Mouse (Mus musculus): Measurements from ENCODE around the gene Syne3. TPM values are rescaled to one million over a fixed set of nuclear protein-coding genes. Genes with fewer than 3 reads are reported as not detected.
A peak's percentile ranks its signal among the peaks of the same experiment; 100 is the strongest.

Syne3 gene
- polyA plus RNA-seq, 1 experiment from 2014 or later = 2.8 TPM

DNA sequence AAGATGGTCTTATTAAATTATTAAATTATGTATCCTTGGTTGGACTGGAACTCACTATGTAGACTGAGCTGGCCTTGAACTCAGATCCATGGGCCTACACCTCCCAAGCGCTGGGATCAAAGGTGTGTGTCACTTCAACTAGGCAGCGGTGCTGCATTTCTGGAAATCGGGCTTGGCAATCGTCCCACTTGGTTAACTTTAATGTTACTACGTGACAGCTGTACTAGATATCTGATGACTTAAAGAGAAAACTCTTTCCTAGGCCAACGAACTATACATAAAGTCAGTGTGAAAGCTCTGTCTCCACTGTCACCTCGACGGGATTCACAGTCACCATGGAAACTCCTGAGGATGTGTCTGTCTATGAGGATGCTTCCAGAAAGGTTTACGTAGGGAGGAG, 20.3 kb upstream of the Syne3 start:
- no peak overlapping the region for H3K9ac ChIP-seq (ENCODE audit: low read depth, low read length)
- H3K27me3 ChIP-seq (ENCODE audit: control insufficient read depth, insufficient read depth, low read depth, low read length) = no peaks in the 10 kb centered on the region
- ATAC-seq (ENCODE audit: low read depth) = no peak
- peak overlapping the region; percentile 68; the same call in 1 of the 2 replicates for H3K4me2 ChIP-seq (ENCODE audit: low read depth, low read length)
- H3K4me3 ChIP-seq (ENCODE audit: low read depth, low read length) = peak overlapping the region; percentile 78; the same call in 1 of the 2 replicates
- WGBS (ENCODE audit: insufficient replicate concordance) = 79% methylated on average over 9 of the region's 9 CpGs
- no peaks in the 10 kb centered on the region for H3K9me3 ChIP-seq (replicated peaks; ENCODE audit: control insufficient read depth, low read length)
- H3K27ac ChIP-seq (ENCODE audit: low read length) = peak overlapping the region; percentile 84
- peaks cover 63% of the 10 kb centered on the region for H3K4me1 ChIP-seq (ENCODE audit: control insufficient read depth, low read depth, low read length)
- H3K36me3 ChIP-seq (ENCODE audit: control insufficient read depth, insufficient read depth) = peaks cover 17% of the 10 kb centered on the region

DNA sequence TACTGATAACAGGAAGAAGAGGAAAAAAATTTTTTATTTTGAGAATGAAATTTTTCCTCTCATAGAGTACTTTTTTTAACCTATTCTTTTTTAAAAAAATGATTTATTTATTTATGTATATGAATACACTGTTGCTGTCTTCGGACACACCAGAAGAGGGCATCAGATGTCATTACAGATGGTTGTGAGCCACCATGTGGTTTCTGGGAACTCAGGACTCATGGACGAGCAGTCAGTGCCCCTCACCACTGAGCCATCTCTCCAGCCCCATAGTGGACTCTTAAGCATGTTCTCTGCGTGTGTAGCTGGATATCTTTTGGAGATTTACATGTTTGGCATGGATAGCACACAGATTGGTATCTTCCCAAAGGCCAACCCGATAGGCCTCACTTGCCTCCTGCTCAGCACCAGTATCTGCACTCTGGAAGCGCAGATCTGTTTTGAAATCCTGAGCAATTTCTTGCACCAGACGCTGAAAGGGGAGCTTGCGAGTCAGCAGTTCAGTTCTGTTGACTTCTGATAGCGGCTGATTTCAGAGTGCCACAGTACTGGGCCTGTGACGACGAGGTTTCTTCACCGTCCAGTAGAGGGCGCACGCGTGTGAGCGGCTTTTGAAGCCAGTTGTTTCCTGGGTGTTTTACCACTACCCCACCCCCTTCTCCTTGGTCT, 17.8 kb upstream of the Syne3 start:
- Histone ChIP-seq H3K9ac (ENCODE audit: low read depth, low read length) (no peak overlapping the region), H3K27me3 (ENCODE audit: control insufficient read depth, insufficient read depth, low read depth, low read length) (no peaks in the 10 kb centered on the region), H3K27ac (ENCODE audit: low read length) (peak overlapping the region; percentile 99), H3K4me1 (ENCODE audit: control insufficient read depth, low read depth, low read length) (peaks cover 59% of the 10 kb centered on the region), H3K4me3 (ENCODE audit: low read depth, low read length) (no peak overlapping the region), H3K36me3 (ENCODE audit: control insufficient read depth, insufficient read depth) (peaks cover 20% of the 10 kb centered on the region), H3K4me2 (ENCODE audit: low read depth, low read length) (peak overlapping the region; percentile 29), H3K9me3 (replicated peaks; ENCODE audit: control insufficient read depth, low read length) (peaks cover 9% of the 10 kb centered on the region)
- WGBS (ENCODE audit: insufficient replicate concordance) = 7% methylated on average over 15 of the region's 15 CpGs
- ATAC-seq (ENCODE audit: low read depth) = peak; percentile 35

DNA sequence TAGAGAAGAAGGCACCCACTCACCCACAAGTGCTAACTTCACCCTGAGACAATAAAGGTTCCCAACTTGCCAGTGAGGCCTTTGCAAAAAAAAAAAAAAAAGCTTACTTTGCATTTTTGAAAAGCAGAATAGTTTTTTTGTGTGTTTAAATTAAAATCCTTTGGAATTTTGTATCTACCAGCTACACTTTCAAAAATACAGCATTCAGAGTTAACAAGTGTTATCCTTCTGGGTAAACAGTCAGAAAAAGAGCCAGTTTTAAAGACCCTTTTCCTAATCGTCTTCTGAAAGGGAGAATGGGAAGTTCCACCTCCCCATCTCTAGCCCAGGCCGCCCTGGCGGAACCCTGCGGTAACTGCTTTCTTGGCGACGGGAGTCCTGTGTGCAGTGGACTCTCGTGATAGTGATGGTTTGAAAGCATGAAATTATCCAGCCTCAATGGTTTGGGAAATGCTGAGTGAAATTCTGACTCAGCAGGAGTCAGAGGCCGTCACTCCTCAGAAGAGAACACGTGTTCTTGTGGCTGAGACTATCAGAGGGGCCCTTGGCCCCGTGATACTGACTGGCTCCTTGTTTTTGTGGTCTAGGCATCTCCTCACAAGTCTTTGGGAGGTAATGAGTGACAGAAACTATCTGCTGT, 16.5 kb upstream of the Syne3 start:
- H3K27ac ChIP-seq (ENCODE audit: low read length) = peak overlapping the region; percentile 97
- peak overlapping the region; percentile 65 for H3K4me2 ChIP-seq (ENCODE audit: low read depth, low read length)
- no peaks in the 10 kb centered on the region for H3K27me3 ChIP-seq (ENCODE audit: control insufficient read depth, insufficient read depth, low read depth, low read length)
- H3K4me1 ChIP-seq (ENCODE audit: control insufficient read depth, low read depth, low read length) = peaks cover 68% of the 10 kb centered on the region
- H3K9me3 ChIP-seq (replicated peaks; ENCODE audit: control insufficient read depth, low read length) = peaks cover 9% of the 10 kb centered on the region
- H3K9ac ChIP-seq (ENCODE audit: low read depth, low read length) = peak overlapping the region; percentile 64
- peaks cover 20% of the 10 kb centered on the region for H3K36me3 ChIP-seq (ENCODE audit: control insufficient read depth, insufficient read depth)
- 13% methylated on average over 10 of the region's 10 CpGs for WGBS (ENCODE audit: insufficient replicate concordance)
- peak; percentile 54 for ATAC-seq (ENCODE audit: low read depth)
- peak overlapping the region; percentile 34 for H3K4me3 ChIP-seq (ENCODE audit: low read depth, low read length)

DNA sequence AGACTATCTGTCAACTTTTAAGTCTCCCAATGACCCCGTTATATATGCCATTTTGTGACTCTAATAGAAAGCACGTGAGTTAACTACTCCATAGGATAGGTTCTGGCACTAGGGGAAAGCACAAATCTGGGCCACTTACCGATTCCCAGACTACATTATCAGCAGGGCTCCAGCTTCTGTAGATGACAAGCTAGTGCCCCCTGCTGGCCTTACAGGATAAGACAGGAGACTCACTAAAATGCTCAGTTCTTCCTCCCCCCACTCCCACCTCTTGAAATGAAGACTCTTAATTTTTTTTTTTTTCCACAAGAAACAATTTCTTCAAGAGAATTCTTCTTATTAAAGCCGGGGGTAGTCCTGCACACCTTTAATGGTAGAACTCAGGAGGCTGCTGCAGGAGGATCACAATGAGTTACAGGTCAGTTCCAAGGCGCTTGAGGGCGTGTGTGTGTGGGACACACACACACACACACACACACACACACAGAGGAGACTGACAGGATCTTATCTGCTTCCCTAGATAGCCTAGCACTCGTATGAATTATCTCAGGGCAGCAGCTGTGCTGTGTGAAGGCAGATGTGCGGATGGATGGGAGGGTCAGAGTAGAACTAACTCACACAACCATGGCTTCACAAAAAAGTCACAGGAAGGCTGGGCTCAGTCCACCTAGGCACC, 15.8 kb upstream of the Syne3 start:
- Histone ChIP-seq H3K9me3 (replicated peaks; ENCODE audit: control insufficient read depth, low read length) (peaks cover 9% of the 10 kb centered on the region), H3K27ac (ENCODE audit: low read length) (peak overlapping the region; percentile 97), H3K4me3 (ENCODE audit: low read depth, low read length) (peak overlapping the region; percentile 34), H3K4me2 (ENCODE audit: low read depth, low read length) (peak overlapping the region; percentile 65), H3K4me1 (ENCODE audit: control insufficient read depth, low read depth, low read length) (peaks cover 69% of the 10 kb centered on the region), H3K36me3 (ENCODE audit: control insufficient read depth, insufficient read depth) (peaks cover 19% of the 10 kb centered on the region), H3K9ac (ENCODE audit: low read depth, low read length) (peak overlapping the region; percentile 64), H3K27me3 (ENCODE audit: control insufficient read depth, insufficient read depth, low read depth, low read length) (no peaks in the 10 kb centered on the region)
- WGBS (ENCODE audit: insufficient replicate concordance) = 13% methylated on average over 8 of the region's 8 CpGs
- peak; percentile 86 for ATAC-seq (ENCODE audit: low read depth)

DNA sequence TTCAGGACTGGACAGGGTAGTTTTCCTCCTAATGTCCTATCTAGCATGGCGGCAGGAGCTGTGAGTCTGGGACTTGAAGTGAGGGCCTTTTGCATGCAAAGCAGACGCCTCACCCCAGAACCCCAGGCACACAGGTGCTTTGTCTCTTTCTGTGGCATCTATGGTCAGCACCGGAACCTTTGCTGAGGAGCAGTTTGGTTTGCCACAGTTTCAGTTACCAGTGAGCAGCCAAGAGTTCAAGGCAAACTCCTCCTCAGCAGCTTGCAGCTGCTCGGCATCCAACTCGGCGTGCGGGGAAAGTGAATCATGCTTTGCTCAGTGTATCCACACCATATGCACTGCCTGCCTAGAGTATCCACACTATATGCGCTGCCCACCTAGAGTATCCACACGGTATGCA, 13.2 kb upstream of the Syne3 start:
- Histone ChIP-seq H3K27me3 (ENCODE audit: control insufficient read depth, insufficient read depth, low read depth, low read length) (no peaks in the 10 kb centered on the region), H3K9me3 (replicated peaks; ENCODE audit: control insufficient read depth, low read length) (peaks cover 9% of the 10 kb centered on the region), H3K36me3 (ENCODE audit: control insufficient read depth, insufficient read depth) (peaks cover 3% of the 10 kb centered on the region; the same call in 1 of the 2 replicates), H3K27ac (ENCODE audit: low read length) (no peak overlapping the region), H3K4me2 (ENCODE audit: low read depth, low read length) (no peak overlapping the region), H3K4me3 (ENCODE audit: low read depth, low read length) (no peak overlapping the region), H3K4me1 (ENCODE audit: control insufficient read depth, low read depth, low read length) (peaks cover 70% of the 10 kb centered on the region), H3K9ac (ENCODE audit: low read depth, low read length) (no peak overlapping the region)
- ATAC-seq (ENCODE audit: low read depth) = no peak
- WGBS (ENCODE audit: insufficient replicate concordance) = 89% methylated on average over 9 of the region's 9 CpGs

DNA sequence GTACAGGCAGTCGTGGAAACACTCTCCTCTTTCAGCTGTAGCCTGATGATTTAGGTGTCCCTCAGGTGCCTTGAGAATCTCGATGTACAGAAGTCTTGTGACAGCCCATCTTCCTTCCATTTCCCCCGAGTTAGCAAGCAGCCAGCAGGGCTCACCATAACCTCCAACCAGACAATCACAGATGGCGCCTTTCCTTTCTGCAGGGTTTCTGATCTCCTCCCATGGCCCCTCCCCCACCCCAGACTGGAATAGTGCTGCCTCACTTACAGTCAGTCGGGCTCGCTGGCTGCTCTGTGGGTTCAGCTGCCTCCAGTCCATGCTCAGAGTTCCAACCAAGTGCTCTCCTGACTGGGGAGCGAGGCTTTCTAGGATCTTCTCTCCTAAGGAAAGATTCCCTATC, 12.5 kb upstream of the Syne3 start:
- Histone ChIP-seq H3K4me1 (ENCODE audit: control insufficient read depth, low read depth, low read length) (peaks cover 71% of the 10 kb centered on the region), H3K4me2 (ENCODE audit: low read depth, low read length) (peak overlapping the region; percentile 14; the same call in 1 of the 2 replicates), H3K27ac (ENCODE audit: low read length) (peak overlapping the region; percentile 94), H3K4me3 (ENCODE audit: low read depth, low read length) (no peak overlapping the region; the same call in 1 of the 2 replicates), H3K9ac (ENCODE audit: low read depth, low read length) (peak overlapping the region; percentile 50), H3K36me3 (ENCODE audit: control insufficient read depth, insufficient read depth) (peaks cover 3% of the 10 kb centered on the region; the same call in 1 of the 2 replicates), H3K9me3 (replicated peaks; ENCODE audit: control insufficient read depth, low read length) (peaks cover 9% of the 10 kb centered on the region), H3K27me3 (ENCODE audit: control insufficient read depth, insufficient read depth, low read depth, low read length) (no peaks in the 10 kb centered on the region)
- 25% methylated on average over 7 of the region's 7 CpGs for WGBS (ENCODE audit: insufficient replicate concordance)
- no peak for ATAC-seq (ENCODE audit: low read depth)

DNA sequence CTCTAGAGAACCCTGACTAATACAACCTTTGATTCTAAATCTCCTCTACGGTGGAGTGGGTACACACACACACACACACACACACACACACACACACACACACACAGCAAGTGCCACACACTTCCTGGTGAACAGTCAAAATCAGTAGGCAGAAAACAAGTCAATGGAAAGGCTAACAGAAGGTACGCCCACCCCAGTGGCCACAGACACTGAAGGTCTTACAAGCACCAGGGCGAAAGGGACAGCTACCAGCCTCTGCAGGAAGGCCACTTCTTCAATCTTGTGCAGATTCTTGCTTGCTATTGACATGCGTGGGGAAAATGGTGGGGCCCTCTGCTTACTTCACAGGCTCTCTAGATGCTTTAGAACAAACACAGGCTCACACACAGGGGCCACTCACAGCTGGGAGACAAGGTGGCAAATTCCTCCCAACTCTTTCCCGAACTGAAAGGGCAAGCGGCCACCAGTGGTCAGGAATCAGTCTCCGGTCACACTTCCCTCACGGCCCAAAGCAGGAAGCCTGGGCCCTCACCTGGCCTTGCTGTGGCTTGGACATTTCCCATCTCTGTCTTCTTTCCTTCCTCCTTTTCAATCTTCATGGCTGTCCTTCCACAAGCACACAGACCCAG, 11.9 kb upstream of the Syne3 start:
- H3K4me1 ChIP-seq (ENCODE audit: control insufficient read depth, low read depth, low read length) = peaks cover 76% of the 10 kb centered on the region

DNA sequence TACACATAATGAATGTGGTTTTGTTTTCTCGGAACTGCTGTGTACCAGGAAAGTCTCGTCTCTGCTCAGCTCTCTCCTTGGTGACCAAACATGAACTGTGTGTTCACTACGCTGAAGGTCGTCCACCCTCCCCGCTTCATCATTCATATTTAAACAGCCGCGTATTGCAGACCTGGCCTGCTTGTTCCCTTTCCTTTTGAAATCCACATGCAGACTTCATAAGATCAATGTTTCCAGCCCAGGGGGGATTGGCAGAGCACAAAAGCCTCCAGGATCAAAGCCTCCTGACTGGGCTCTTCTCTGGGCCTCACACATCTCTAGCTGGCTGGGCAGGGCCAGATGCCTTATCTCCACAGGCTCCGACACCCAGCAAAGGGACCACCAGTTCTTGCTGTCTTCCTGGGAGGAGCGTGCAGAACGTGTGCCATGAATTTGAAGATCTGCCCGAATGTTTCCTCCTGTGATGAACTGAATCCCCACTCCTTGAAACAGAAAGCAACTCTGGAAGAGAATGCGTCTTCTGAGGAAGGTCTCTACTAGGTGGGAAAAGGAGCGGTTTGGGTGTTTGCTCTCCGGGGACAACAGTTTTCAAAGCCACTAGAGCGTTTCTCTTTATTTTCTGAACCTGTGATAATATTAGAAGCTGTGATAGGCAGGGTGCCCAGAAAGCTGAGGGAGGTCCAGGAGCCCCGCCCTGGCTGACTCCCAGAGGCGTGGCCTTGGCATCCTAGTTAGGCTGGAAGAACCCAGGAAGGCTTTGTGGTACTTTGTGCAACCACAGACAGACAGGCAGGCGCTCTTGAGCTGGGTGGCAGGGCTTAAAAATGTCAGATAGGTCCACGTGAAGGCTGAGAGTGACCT, 10.0 kb upstream of the Syne3 start:
- Histone ChIP-seq H3K9me3 (replicated peaks; ENCODE audit: control insufficient read depth, low read length) (peaks cover 9% of the 10 kb centered on the region), H3K4me1 (ENCODE audit: control insufficient read depth, low read depth, low read length) (peaks cover 73% of the 10 kb centered on the region), H3K36me3 (ENCODE audit: control insufficient read depth, insufficient read depth) (peaks cover 3% of the 10 kb centered on the region; the same call in 1 of the 2 replicates), H3K27ac (ENCODE audit: low read length) (peak overlapping the region; percentile 94), H3K4me3 (ENCODE audit: low read depth, low read length) (peak overlapping the region; percentile 42), H3K4me2 (ENCODE audit: low read depth, low read length) (peak overlapping the region; percentile 61), H3K9ac (ENCODE audit: low read depth, low read length) (peak overlapping the region; percentile 32), H3K27me3 (ENCODE audit: control insufficient read depth, insufficient read depth, low read depth, low read length) (no peaks in the 10 kb centered on the region)
- peak; percentile 89 for ATAC-seq (ENCODE audit: low read depth)
- 15% methylated on average over 19 of the region's 19 CpGs for WGBS (ENCODE audit: insufficient replicate concordance)

More for the DNA sequence above, 11.9 kb upstream of the Syne3 start:
- H3K9me3 ChIP-seq (replicated peaks; ENCODE audit: control insufficient read depth, low read length) = peaks cover 9% of the 10 kb centered on the region
- peak overlapping the region; percentile 94 for H3K27ac ChIP-seq (ENCODE audit: low read length)
- peaks cover 3% of the 10 kb centered on the region; the same call in 1 of the 2 replicates for H3K36me3 ChIP-seq (ENCODE audit: control insufficient read depth, insufficient read depth)
- no peak for ATAC-seq (ENCODE audit: low read depth)
- 48% methylated on average over 8 of the region's 8 CpGs for WGBS (ENCODE audit: insufficient replicate concordance)
- peak overlapping the region; percentile 13; the same call in 1 of the 2 replicates for H3K4me3 ChIP-seq (ENCODE audit: low read depth, low read length)
- peak overlapping the region; percentile 50 for H3K9ac ChIP-seq (ENCODE audit: low read depth, low read length)
- H3K4me2 ChIP-seq (ENCODE audit: low read depth, low read length) = peak overlapping the region; percentile 14; the same call in 1 of the 2 replicates
- no peaks in the 10 kb centered on the region for H3K27me3 ChIP-seq (ENCODE audit: control insufficient read depth, insufficient read depth, low read depth, low read length)
